Mouse (Mus musculus): ENCODE measurements around the gene Csn1s2a.
"Not testable (repeated sequence)": the region's sequence is repeated elsewhere in the genome, so short reads cannot be mapped to it uniquely, and the experiment has no call there.

Gene Csn1s2a

GRCm38 (mm10) chr5:87774267-87774666 is at the start of gene Csn1s2a:
Csn1s2a (plus strand) TSS chr5:87774567.
- no peak for DNase-seq (ENCODE audit: extremely low spot score, low spot score)

GRCm38 (mm10) chr5:87734821-87735220 is 39.5 kb upstream of the Csn1s2a start:
- no peak for DNase-seq (ENCODE audit: extremely low spot score, low spot score)

- no peak for DNase-seq (ENCODE audit: extremely low spot score, low spot score)
Measured at GRCm38 (mm10) chr5:87753471-87753870, 20.9 kb upstream of the Csn1s2a start.

- no peak for DNase-seq (ENCODE audit: extremely low spot score, low spot score)
Measured at GRCm38 (mm10) chr5:87764546-87764945, 9.8 kb upstream of the Csn1s2a start.

GRCm38 (mm10) chr5:87772151-87772550 is 2.2 kb upstream of the Csn1s2a start:
- DNase-seq (ENCODE audit: extremely low spot score, low spot score) = not testable (repeated sequence)

GRCm38 (mm10) chr5:87782731-87783130 is 8.4 kb downstream of the Csn1s2a start:
- no peak for DNase-seq (ENCODE audit: extremely low spot score, low spot score)

- DNase-seq (ENCODE audit: extremely low spot score, low spot score) = no peak
Measured at GRCm38 (mm10) chr5:87807782-87808181, 33.4 kb downstream of the Csn1s2a start, which contains the start of gene Csn1s2b. Csn1s2b (plus strand) TSS chr5:87808082.

GRCm38 (mm10) chr5:87809253-87809652 is 34.9 kb downstream of the Csn1s2a start:
- no peak for DNase-seq (ENCODE audit: extremely low spot score, low spot score)

- no peak for DNase-seq (ENCODE audit: extremely low spot score, low spot score)
Measured at GRCm38 (mm10) chr5:87825386-87825785, 51.0 kb downstream of the Csn1s2a start, which contains the start of gene Prr27. Prr27 (plus strand) TSS chr5:87825686.

Data from neural tube, embryonic 10.5 days (tissue).